Mouse (Mus musculus) lung, postnatal 0 days (tissue): ENCODE data around the gene Epor. TPM values are rescaled to one million over a fixed set of nuclear protein-coding genes. Genes with fewer than 3 reads are reported as not detected.

Source experiments
- ATAC-seq: fragments of 200-750 bp; cut with Nextera tagmentation; 2 replicates; pipeline ENCODE4 v1.8.0; 2017; ENCODE audit warnings: moderate library complexity
- DNase-seq: peaks from one replicate; pipeline ENCODE4 v3.0.0-alpha.2; 2016; ENCODE audit warnings: low spot score
- H3K27ac ChIP-seq: fragments of 300-500 bp; sonication (generic); 2 replicates; pipeline ENCODE4 v1.5.1; 2014; ENCODE audit warnings: antibody characterized with exemption, mild to moderate bottlenecking, low read length, mixed read lengths
- H3K27me3 ChIP-seq: fragments of 300-500 bp; sonication (generic); replicated peaks from 2 replicates; pipeline ENCODE4 v1.6.1; 2014; ENCODE audit warnings: low read length, mixed read lengths; ENCODE audit not compliant: insufficient read depth
- H3K36me3 ChIP-seq: fragments of 300-500 bp; sonication (generic); 2 replicates; pipeline ENCODE4 v1.6.1; 2014; ENCODE audit warnings: low read length, mixed read lengths; ENCODE audit not compliant: insufficient read depth
- H3K4me1 ChIP-seq: fragments of 300-500 bp; sonication (generic); 2 replicates; pipeline ENCODE4 v1.6.1; 2014; ENCODE audit warnings: antibody characterized with exemption, low read depth, low read length, mixed read lengths; ENCODE audit not compliant: insufficient read depth
- H3K4me2 ChIP-seq: fragments of 300-500 bp; sonication (generic); replicated peaks from 2 replicates; pipeline ENCODE4 v1.6.1; 2014; ENCODE audit warnings: low read depth, mild to moderate bottlenecking, low read length, moderate library complexity, mixed read lengths
- H3K4me3 ChIP-seq: fragments of 300-500 bp; sonication (generic); 2 replicates; pipeline ENCODE4 v1.5.1; 2014; ENCODE audit warnings: low read depth, low read length
- H3K9ac ChIP-seq: fragments of 300-500 bp; sonication (generic); replicated peaks from 2 replicates; pipeline ENCODE4 v1.6.1; 2014; ENCODE audit warnings: low read depth, mild to moderate bottlenecking
- H3K9me3 ChIP-seq: fragments of 300-500 bp; sonication (generic); 2 replicates; pipeline ENCODE4 v1.6.1; 2016; ENCODE audit warnings: low read length, mixed read lengths
- CTCF ChIP-seq: IDR thresholded peaks from 2 replicates; pipeline ENCODE4 v1.5.1; 2016; ENCODE audit warnings: antibody characterized with exemption, mild to moderate bottlenecking
- EP300 ChIP-seq: IDR thresholded peaks from 2 replicates; pipeline ENCODE4 v1.6.1; 2016; ENCODE audit warnings: antibody characterized with exemption, mild to moderate bottlenecking, control low read depth
- WGBS: fragments of 180-500 bp; shearing (Covaris S2); extraction: QIAGEN DNeasy Blood & Tissue Kit; methylation state at CpG from one replicate; pipeline ENCODE4 v1.1.7; 2014; 5-methylcytosine and 5-hydroxymethylcytosine counted together
- polyA plus RNA-seq: library from polyadenylated mRNA; unstranded; fragments of >200 nt; fragmentation: Nextera tagmentation; extraction: Ambion mirVana; gene quantifications from 2 replicates; pipeline ENCODE4 v1.2.1, GENCODE M21; 2015

Epor gene
- polyA plus RNA-seq, 1 experiment from 2014 or later: 7.4 TPM

DNA sequence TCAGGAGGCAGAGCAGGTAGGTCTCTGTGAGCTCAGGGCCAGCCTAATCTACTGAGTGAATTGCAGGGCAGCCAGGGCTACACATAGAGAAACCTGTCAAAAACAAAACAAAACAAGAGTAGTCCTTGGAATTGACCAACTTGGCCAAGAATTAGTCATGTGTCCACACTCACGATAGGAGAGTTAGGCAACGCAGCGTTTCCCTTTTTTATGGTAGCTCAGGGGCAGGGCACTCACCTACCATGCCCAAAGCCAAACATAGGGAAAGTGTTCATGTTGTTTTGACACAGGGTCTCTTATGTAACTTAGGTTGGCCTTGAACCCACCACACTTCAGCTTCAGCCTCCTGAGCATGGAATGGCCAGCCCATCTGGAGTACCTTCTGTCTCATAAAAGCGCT lies 6.0 kb upstream of the Epor start:
- TF ChIP-seq CTCF: no peak
- TF ChIP-seq EP300: no peak
- Histone ChIP-seq H3K9me3 (no peaks in the 10 kb centered on the region), H3K4me2 (no peak overlapping the region), H3K4me1 (no peaks in the 10 kb centered on the region), H3K9ac (no peak overlapping the region), H3K4me3 (no peak overlapping the region), H3K27ac (no peak overlapping the region), H3K27me3 (no peaks in the 10 kb centered on the region), H3K36me3 (no peaks in the 10 kb centered on the region)
- ATAC-seq (no peak), DNase-seq (no peak)
- WGBS: 90% methylated on average over 4 of the region's 4 CpGs

DNA sequence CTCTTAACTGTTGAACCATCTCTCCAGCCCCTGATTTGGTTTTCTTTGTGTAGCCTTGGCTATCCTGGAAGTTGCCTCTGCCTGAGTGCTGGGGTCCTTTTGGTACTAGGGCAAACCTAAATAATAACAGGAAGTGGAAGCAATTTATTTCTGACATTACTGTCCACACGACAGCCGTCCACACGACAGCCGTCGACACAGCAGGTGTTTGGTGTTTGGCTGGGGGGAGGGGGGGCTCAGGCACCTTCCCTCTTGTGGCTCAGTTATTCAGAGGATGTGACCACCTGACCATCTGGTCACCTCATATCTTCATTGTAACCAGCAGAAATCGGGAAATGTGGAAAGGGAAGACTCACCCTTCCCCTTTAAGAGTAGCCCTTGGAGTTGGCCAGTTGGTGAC lies 5.6 kb upstream of the Epor start:
- Histone ChIP-seq H3K27ac (no peak overlapping the region), H3K4me3 (no peak overlapping the region)
- 30% methylated on average over 6 of the region's 6 CpGs for WGBS

DNA sequence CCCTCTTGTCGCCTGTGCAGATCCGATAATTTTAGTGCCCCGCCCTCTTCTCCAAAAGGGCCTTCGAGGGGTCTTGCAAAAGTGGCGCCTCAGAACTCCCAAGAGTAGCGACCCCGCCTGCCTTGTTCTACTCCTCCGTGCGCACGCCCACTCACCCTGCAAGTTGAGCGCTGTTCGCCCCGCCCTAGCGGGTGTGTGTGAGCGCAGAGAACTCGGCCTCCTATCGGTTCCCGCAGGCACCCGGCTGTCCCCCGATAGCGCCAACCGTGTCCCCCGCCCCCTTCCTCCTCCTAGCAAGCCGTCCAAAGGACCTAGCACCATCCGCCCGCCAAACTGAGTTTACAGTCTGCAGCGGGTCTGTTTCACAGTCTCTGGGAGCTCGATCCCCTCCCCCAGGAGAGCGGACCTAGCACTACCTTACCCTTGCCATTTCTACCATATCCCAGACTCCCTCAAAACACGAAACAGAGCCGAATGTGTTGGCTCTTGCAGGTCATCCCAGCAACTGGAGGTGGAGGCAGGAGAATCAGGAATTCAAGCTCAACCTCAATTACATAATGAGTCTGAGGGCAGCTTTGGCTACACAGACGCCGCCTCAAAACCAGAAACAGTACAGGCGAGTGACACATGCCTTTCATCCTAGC lies 768 bp downstream of the Epor start:
- 0 out of 2 replicates have a peak, but pooled peaks cover 7% of the 10 kb centered on the region for H3K27me3 ChIP-seq
- ATAC-seq (peak; percentile 71), DNase-seq (peak; percentile 74)
- peak overlapping the region; percentile 81 for H3K4me2 ChIP-seq
- WGBS: 3% methylated on average over 33 of the region's 34 CpGs
- H3K27ac ChIP-seq: no peak overlapping the region
- H3K36me3 ChIP-seq: no peaks in the 10 kb centered on the region
- H3K4me3 ChIP-seq: peak overlapping the region; percentile 37
- H3K4me1 ChIP-seq: peaks cover 25% of the 10 kb centered on the region
- no peak overlapping the region; the same call in 1 of the 2 replicates for H3K9ac ChIP-seq
- TF ChIP-seq EP300 (no peak), CTCF (peak; percentile 34)
- no peaks in the 10 kb centered on the region for H3K9me3 ChIP-seq

More for the DNA sequence above, 5.6 kb upstream of the Epor start:
- Histone ChIP-seq H3K4me1 (no peaks in the 10 kb centered on the region), H3K4me2 (no peak overlapping the region), H3K36me3 (no peaks in the 10 kb centered on the region), H3K9ac (no peak overlapping the region), H3K9me3 (no peaks in the 10 kb centered on the region), H3K27me3 (no peaks in the 10 kb centered on the region)
- DNase-seq: no peak
- no peak for TF ChIP-seq EP300
- no peak for TF ChIP-seq CTCF
- no peak for ATAC-seq

DNA sequence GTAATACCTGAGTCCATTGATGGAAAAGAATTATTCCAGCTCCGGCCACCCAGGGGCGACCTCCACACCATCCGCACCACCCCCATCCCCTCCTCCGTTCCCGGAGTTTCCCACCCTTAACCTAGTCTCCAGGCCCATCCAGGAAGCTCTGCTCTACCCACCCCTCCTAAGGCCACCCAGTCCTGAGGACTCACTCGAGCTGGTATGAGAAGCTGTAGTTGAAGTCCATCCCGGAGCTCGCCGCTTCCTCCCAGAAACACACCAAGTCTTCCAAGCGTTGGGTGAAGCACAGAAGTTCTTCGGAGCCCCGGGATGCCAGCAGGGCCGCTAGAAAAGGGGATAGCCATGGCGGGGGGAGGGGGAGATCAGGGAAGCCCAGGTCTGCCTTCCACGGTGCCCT lies 1.3 kb downstream of the Epor start:
- Histone ChIP-seq H3K9me3 (no peaks in the 10 kb centered on the region), H3K4me2 (peak overlapping the region; percentile 81), H3K27ac (no peak overlapping the region), H3K27me3 (0 out of 2 replicates have a peak, but pooled peaks cover 7% of the 10 kb centered on the region), H3K4me1 (peaks cover 25% of the 10 kb centered on the region), H3K4me3 (peak overlapping the region; percentile 37), H3K36me3 (no peaks in the 10 kb centered on the region), H3K9ac (no peak overlapping the region; the same call in 1 of the 2 replicates)
- DNase-seq (peak; percentile 30), ATAC-seq (peak; percentile 24; the same call in 1 of the 2 replicates)
- WGBS: under 1% methylated on average over 14 of the region's 15 CpGs
- TF ChIP-seq CTCF: peak; percentile 4; the same call in 1 of the 2 replicates
- no peak for TF ChIP-seq EP300

DNA sequence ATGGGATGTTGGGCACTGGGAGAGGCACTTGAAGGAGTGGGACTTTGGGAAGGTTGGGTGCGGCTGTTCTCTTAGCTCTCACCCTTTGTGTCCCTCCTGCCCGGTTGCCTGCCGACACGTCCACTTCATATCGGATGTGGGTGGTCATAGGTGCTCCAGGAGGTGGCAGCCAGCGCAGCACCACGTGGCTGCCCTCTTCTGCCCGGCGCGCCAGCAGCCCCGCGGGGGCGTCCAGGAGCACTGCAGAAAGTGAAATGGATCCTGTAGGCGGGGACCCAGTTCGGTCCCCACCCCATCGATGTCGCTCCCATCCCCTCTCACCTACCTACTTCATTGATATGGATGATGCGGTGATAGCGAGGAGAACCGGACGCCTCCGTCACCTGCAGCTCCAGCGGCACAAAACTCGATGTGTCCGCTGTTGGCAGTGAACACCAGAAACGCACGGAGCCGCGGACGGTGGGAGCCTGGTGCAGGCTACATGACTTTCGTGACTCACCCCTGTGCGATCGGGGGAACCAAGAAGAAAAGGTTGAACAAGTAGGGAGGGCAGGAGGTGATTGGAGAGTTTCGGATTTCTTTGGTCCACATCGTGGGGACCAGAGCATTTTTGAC lies 1.8 kb downstream of the Epor start:
- Histone ChIP-seq H3K4me2 (peak overlapping the region; percentile 81), H3K36me3 (no peaks in the 10 kb centered on the region), H3K4me3 (peak overlapping the region; percentile 37; the same call in 1 of the 2 replicates), H3K27ac (no peak overlapping the region), H3K9ac (no peak overlapping the region), H3K4me1 (peaks cover 25% of the 10 kb centered on the region), H3K9me3 (no peaks in the 10 kb centered on the region), H3K27me3 (0 out of 2 replicates have a peak, but pooled peaks cover 7% of the 10 kb centered on the region)
- DNase-seq (peak; percentile 36), ATAC-seq (peak; percentile 29; the same call in 1 of the 2 replicates)
- TF ChIP-seq EP300 (no peak), CTCF (peak; percentile 15; the same call in 1 of the 2 replicates)
- 2% methylated on average over 33 of the region's 35 CpGs for WGBS

GRCm38 (mm10) chr9:21960558-21961208 lies 2.6 kb downstream of the Epor start:
- DNase-seq (peak; percentile 55), ATAC-seq (no peak)
- H3K9me3 ChIP-seq: no peaks in the 10 kb centered on the region
- TF ChIP-seq EP300 (no peak), CTCF (peak; percentile 64)
- H3K4me1 ChIP-seq: peaks cover 28% of the 10 kb centered on the region
- peak overlapping the region; percentile 17 for H3K4me2 ChIP-seq
- peak overlapping the region; percentile 37; the same call in 1 of the 2 replicates for H3K4me3 ChIP-seq
- H3K9ac ChIP-seq: no peak overlapping the region
- H3K27ac ChIP-seq: 0 out of 2 replicates have a peak overlapping the region, but pooled peaks have one; percentile 38
- H3K36me3 ChIP-seq: no peaks in the 10 kb centered on the region
- 12% methylated on average over 26 of the region's 26 CpGs for WGBS
- H3K27me3 ChIP-seq: 0 out of 2 replicates have a peak, but pooled peaks cover 7% of the 10 kb centered on the region
